Mouse (Mus musculus): Measurements from ENCODE around the gene Spint1. TPM values are rescaled to one million over a fixed set of nuclear protein-coding genes. Genes with fewer than 3 reads are reported as not detected.

The Spint1 gene
- total RNA-seq, 1 experiment = 80.3 TPM

GRCm38 (mm10) chr2:119238671-119239070, 1.5 kb downstream of the Spint1 start:
- no peaks in the 10 kb centered on the region for H3K9me3 ChIP-seq (ENCODE audit: control insufficient read depth, insufficient read depth, low read depth, low read length)
- H3K27ac ChIP-seq (ENCODE audit: insufficient read depth, low read depth, low read length, poor library complexity, severe bottlenecking) = no peak overlapping the region
- H3K36me3 ChIP-seq (ENCODE audit: control insufficient read depth, insufficient read depth, low read length, poor library complexity, severe bottlenecking) = peaks cover 12% of the 10 kb centered on the region; the same call in 1 of the 2 replicates
- in situ Hi-C loops (cut with MboI; ENCODE audit: low sequenced_read_pairs in 2 of 2, unreplicated experiment in 2 of 2) = no loop called here
- no peak for DNase-seq (ENCODE audit: low read depth, low spot score)
- peak overlapping the region; percentile 73 to 89 for H3K4me3 ChIP-seq (ENCODE audit: insufficient read depth in 1 of 2, low read depth in 1 of 2, low read length in 2 of 2, poor library complexity in 1 of 2, severe bottlenecking in 1 of 2)
- TF ChIP-seq ZNF384 (IDR thresholded peaks at IDR 0.05; ENCODE audit: low read depth, low read length) (no peak), CHD2 (IDR thresholded peaks at IDR 0.05; ENCODE audit: low read depth, low read length) (no peak), ZC3H11A (IDR thresholded peaks at IDR 0.05; ENCODE audit: borderline replicate concordance, low read depth, low read length) (no peak), HCFC1 (IDR thresholded peaks at IDR 0.05; ENCODE audit: borderline replicate concordance, insufficient read depth, low read length) (no peak), MAFK (IDR thresholded peaks at IDR 0.05; ENCODE audit: insufficient read depth, low read depth, low read length) (no peak)
- H3K9ac ChIP-seq (ENCODE audit: insufficient read depth, low read depth, low read length, poor library complexity, severe bottlenecking) = peak overlapping the region; percentile 81; the same call in 1 of the 2 replicates
- peaks cover 7 to 23% of the 10 kb centered on the region in 2 experiments for H3K4me1 ChIP-seq (ENCODE audit: control insufficient read depth in 2 of 2, insufficient read depth in 2 of 2, low read length in 2 of 2, poor library complexity in 1 of 2)

GRCm38 (mm10) chr2:119240075-119240818, 3.1 kb downstream of the Spint1 start:
- Histone ChIP-seq H3K36me3 (ENCODE audit: control insufficient read depth, insufficient read depth, low read length, poor library complexity, severe bottlenecking) (peaks cover 21% of the 10 kb centered on the region), H3K4me3 (ENCODE audit: insufficient read depth in 1 of 2, low read depth in 1 of 2, low read length in 2 of 2, poor library complexity in 1 of 2, severe bottlenecking in 1 of 2) (peak overlapping the region; percentile 12 to 13; a peak in 2 of 4 replicates), H3K4me1 (ENCODE audit: control insufficient read depth in 2 of 2, insufficient read depth in 2 of 2, low read length in 2 of 2, poor library complexity in 1 of 2) (peaks cover 7 to 23% of the 10 kb centered on the region in 2 experiments; a peak in 3 of 4 replicates), H3K9me3 (ENCODE audit: control insufficient read depth, insufficient read depth, low read depth, low read length) (no peaks in the 10 kb centered on the region), H3K9ac (ENCODE audit: insufficient read depth, low read depth, low read length, poor library complexity, severe bottlenecking) (peak overlapping the region; percentile 10; the same call in 1 of the 2 replicates), H3K27ac (ENCODE audit: insufficient read depth, low read depth, low read length, poor library complexity, severe bottlenecking) (0 out of 2 replicates have a peak overlapping the region, but pooled peaks have one; percentile 9)
- no peak for DNase-seq (ENCODE audit: low read depth, low spot score)
- no peak for TF ChIP-seq CHD2 (IDR thresholded peaks at IDR 0.05; ENCODE audit: low read depth, low read length)
- peak; percentile 84 for TF ChIP-seq ZNF384 (IDR thresholded peaks at IDR 0.05; ENCODE audit: low read depth, low read length)
- in situ Hi-C loops (cut with MboI; ENCODE audit: low sequenced_read_pairs in 2 of 2, unreplicated experiment in 2 of 2) = no loop called here

GRCm38 (mm10) chr2:119240819-119241186, 3.6 kb downstream of the Spint1 start:
- H3K9ac ChIP-seq (ENCODE audit: insufficient read depth, low read depth, low read length, poor library complexity, severe bottlenecking) = no peak overlapping the region
- H3K36me3 ChIP-seq (ENCODE audit: control insufficient read depth, insufficient read depth, low read length, poor library complexity, severe bottlenecking) = peaks cover 26% of the 10 kb centered on the region
- DNase-seq (ENCODE audit: low read depth, low spot score) = no peak
- H3K9me3 ChIP-seq (ENCODE audit: control insufficient read depth, insufficient read depth, low read depth, low read length) = no peaks in the 10 kb centered on the region
- peaks cover 7 to 23% of the 10 kb centered on the region in 2 experiments; a peak in 3 of 4 replicates for H3K4me1 ChIP-seq (ENCODE audit: control insufficient read depth in 2 of 2, insufficient read depth in 2 of 2, low read length in 2 of 2, poor library complexity in 1 of 2)
- in situ Hi-C loops (cut with MboI; ENCODE audit: low sequenced_read_pairs in 2 of 2, unreplicated experiment in 2 of 2) = no loop called here
- H3K27ac ChIP-seq (ENCODE audit: insufficient read depth, low read depth, low read length, poor library complexity, severe bottlenecking) = no peak overlapping the region
- H3K4me3 ChIP-seq (ENCODE audit: insufficient read depth in 1 of 2, low read depth in 1 of 2, low read length in 2 of 2, poor library complexity in 1 of 2, severe bottlenecking in 1 of 2) = no peak overlapping the region
- TF ChIP-seq HCFC1 (IDR thresholded peaks at IDR 0.05; ENCODE audit: borderline replicate concordance, insufficient read depth, low read length) (no peak), ZC3H11A (IDR thresholded peaks at IDR 0.05; ENCODE audit: borderline replicate concordance, low read depth, low read length) (no peak), ZNF384 (IDR thresholded peaks at IDR 0.05; ENCODE audit: low read depth, low read length) (no peak), MAFK (IDR thresholded peaks at IDR 0.05; ENCODE audit: insufficient read depth, low read depth, low read length) (no peak), CHD2 (IDR thresholded peaks at IDR 0.05; ENCODE audit: low read depth, low read length) (no peak)

- Histone ChIP-seq H3K27ac (ENCODE audit: insufficient read depth, low read depth, low read length, poor library complexity, severe bottlenecking) (no peak overlapping the region), H3K4me1 (ENCODE audit: control insufficient read depth in 2 of 2, insufficient read depth in 2 of 2, low read length in 2 of 2, poor library complexity in 1 of 2) (peaks cover 5 to 23% of the 10 kb centered on the region in 2 experiments; a peak in 2 of 4 replicates), H3K9me3 (ENCODE audit: control insufficient read depth, insufficient read depth, low read depth, low read length) (no peaks in the 10 kb centered on the region), H3K9ac (ENCODE audit: insufficient read depth, low read depth, low read length, poor library complexity, severe bottlenecking) (no peak overlapping the region), H3K4me3 (ENCODE audit: insufficient read depth in 1 of 2, low read depth in 1 of 2, low read length in 2 of 2, poor library complexity in 1 of 2, severe bottlenecking in 1 of 2) (no peak overlapping the region), H3K36me3 (ENCODE audit: control insufficient read depth, insufficient read depth, low read length, poor library complexity, severe bottlenecking) (peaks cover 36% of the 10 kb centered on the region)
- DNase-seq (ENCODE audit: low read depth, low spot score) = no peak
- TF ChIP-seq MAFK (IDR thresholded peaks at IDR 0.05; ENCODE audit: insufficient read depth, low read depth, low read length) = no peak
- TF ChIP-seq ZNF384 (IDR thresholded peaks at IDR 0.05; ENCODE audit: low read depth, low read length) = no peak
- TF ChIP-seq ZC3H11A (IDR thresholded peaks at IDR 0.05; ENCODE audit: borderline replicate concordance, low read depth, low read length) = no peak
- no peak for TF ChIP-seq CHD2 (IDR thresholded peaks at IDR 0.05; ENCODE audit: low read depth, low read length)
- in situ Hi-C loops (cut with MboI; ENCODE audit: low sequenced_read_pairs in 2 of 2, unreplicated experiment in 2 of 2) = no loop called here
Measured at GRCm38 (mm10) chr2:119242548-119242947, 5.4 kb downstream of the Spint1 start.
